Mouse (Mus musculus) sigmoid colon, adult 10 weeks (tissue): Measurements from ENCODE around the gene Cd207. TPM values are rescaled to one million over a fixed set of nuclear protein-coding genes. Genes with fewer than 3 reads are reported as not detected.

ENCODE experiments used
- polyA plus RNA-seq: library from polyadenylated mRNA; stranded (reverse); fragments of 350-450 nt; fragmentation: Illumina TruSeq; extraction: RNeasy Lipid Tissue Mini Kit (QIAGEN cat#74804); gene quantifications from one replicate; pipeline ENCODE4 v1.2.3, GENCODE M21; 2014; ENCODE audit warnings: low read depth, low replicate concordance

Gene Cd207
- polyA plus RNA-seq = 0.57 TPM

DNA sequence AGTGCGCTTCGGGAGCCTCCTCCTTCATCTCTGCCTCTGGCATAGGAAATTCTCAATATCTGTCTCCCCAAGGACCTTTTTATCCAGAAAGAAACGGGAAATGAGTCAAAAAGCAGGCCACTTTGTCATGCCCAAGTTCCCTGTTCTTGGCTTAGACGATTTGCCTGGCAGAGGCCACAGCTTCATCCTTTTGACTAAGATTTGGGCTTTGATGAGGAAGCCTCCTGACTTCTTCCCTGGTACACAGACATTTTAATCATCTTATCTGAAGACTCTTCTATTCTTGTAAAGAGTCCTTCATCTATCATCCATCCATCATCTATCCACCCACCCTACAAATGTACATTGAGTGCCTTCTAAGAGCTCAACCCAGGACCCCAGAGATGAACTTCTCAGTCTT is at the start of gene Cd207:
Gene Cd207, minus strand, starts transcription at position 101 of the 400 bp plus-strand sequence.

DNA sequence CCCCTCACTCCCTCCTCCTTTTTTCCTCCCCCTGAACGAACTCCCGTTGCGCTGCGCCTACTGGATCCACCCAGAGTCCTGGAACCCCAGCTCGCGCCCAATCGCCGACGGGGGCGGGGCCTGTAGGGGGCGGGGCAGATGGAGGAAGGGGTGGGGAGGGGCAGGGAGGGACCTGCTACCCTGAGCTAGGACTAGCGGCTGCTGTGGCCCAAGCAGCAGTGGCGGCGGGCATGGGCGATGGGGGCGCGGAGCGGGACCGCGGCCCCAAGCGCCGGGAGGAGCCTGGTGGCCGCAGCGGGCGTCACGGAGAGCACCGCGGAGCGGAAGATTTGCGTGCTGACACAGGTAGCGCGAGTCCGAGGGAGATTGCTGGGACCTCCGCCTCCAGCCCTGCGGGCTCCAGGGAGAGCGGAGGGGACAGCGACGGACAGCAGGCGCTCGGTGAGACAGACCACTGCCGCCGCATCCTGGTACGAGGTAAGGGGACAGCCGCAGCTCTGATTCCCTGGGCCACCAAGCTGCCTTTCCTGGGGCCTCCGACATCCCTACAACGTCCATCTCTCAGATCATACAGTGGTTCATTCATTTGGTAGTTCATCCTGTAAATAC is 33.5 kb upstream of the Cd207 start, which contains the start of gene Vax2:
Gene Vax2, plus strand, starts transcription at position 198 of the 609 bp plus-strand sequence.

GRCm38 (mm10) chr6:83656087-83656486 is 21.6 kb downstream of the Cd207 start, which contains the start of gene Clec4f:
Gene Clec4f, minus strand, starts transcription at chr6:83656187.

Other genes with a start within 250 kb of the Cd207 start
- gene Tet3, start 218.8 kb downstream of the Cd207 start, polyA plus RNA-seq = 30.1 TPM
- gene Dguok, start 170.9 kb downstream of the Cd207 start, polyA plus RNA-seq = 28.9 TPM
- gene Actg2, start 141.6 kb downstream of the Cd207 start, polyA plus RNA-seq = 262 TPM
- gene Stambp, start 105.1 kb downstream of the Cd207 start, polyA plus RNA-seq = 97.5 TPM
- not detected for gene Clec4f, start 21.7 kb downstream of the Cd207 start, polyA plus RNA-seq
- not detected for gene Vax2, start 33.4 kb upstream of the Cd207 start, polyA plus RNA-seq
- gene Atp6v1b1, start 65.1 kb upstream of the Cd207 start, polyA plus RNA-seq = not detected
- gene Ankrd53, start 84.8 kb upstream of the Cd207 start, polyA plus RNA-seq = not detected
- 26.3 TPM for gene Tex261, start 98.0 kb upstream of the Cd207 start, polyA plus RNA-seq
- gene Nagk, start 117.1 kb upstream of the Cd207 start, polyA plus RNA-seq = 17.1 TPM
- gene Paip2b, start 153.9 kb upstream of the Cd207 start, polyA plus RNA-seq = 31.4 TPM
- gene Zfp638, start 189.3 kb upstream of the Cd207 start, polyA plus RNA-seq = 207 TPM